Mouse (Mus musculus) limb, embryonic 15.5 days (tissue): Measurements from ENCODE around the gene Ttc39d. TPM values are rescaled to one million over a fixed set of nuclear protein-coding genes. Genes with fewer than 3 reads are reported as not detected.

ENCODE experiments used
- ATAC-seq: fragments of 200-750 bp; cut with Nextera tagmentation; 2 replicates; pipeline ENCODE4 v1.8.0; 2017; ENCODE audit warnings: low read depth, moderate TSS enrichment; ENCODE audit not compliant: insufficient number of reproducible peaks, low FRiP score, low TSS enrichment
- H3K27ac ChIP-seq: fragments of 300-500 bp; sonication (generic); 2 replicates; pipeline ENCODE4 v1.5.1; 2015; ENCODE audit warnings: moderate library complexity, mild to moderate bottlenecking, inconsistent platforms
- H3K27me3 ChIP-seq: fragments of 300-500 bp; sonication (generic); 2 replicates; pipeline ENCODE4 v1.6.1; 2015; ENCODE audit warnings: inconsistent platforms
- H3K36me3 ChIP-seq: fragments of 300-500 bp; sonication (generic); 2 replicates; pipeline ENCODE4 v1.6.1; 2015; ENCODE audit warnings: inconsistent platforms
- H3K4me1 ChIP-seq: fragments of 300-500 bp; sonication (generic); 2 replicates; pipeline ENCODE4 v1.6.1; 2015; ENCODE audit warnings: inconsistent platforms
- H3K4me2 ChIP-seq: fragments of 300-500 bp; sonication (generic); 2 replicates; pipeline ENCODE4 v1.6.1; 2015; ENCODE audit warnings: mild to moderate bottlenecking, inconsistent platforms
- H3K4me3 ChIP-seq: fragments of 300-500 bp; sonication (generic); 2 replicates; pipeline ENCODE4 v1.5.1; 2015; ENCODE audit warnings: mild to moderate bottlenecking, inconsistent platforms
- H3K9ac ChIP-seq: fragments of 300-500 bp; sonication (generic); 2 replicates; pipeline ENCODE4 v1.6.1; 2015; ENCODE audit warnings: inconsistent platforms
- H3K9me3 ChIP-seq: fragments of 300-500 bp; sonication (generic); 2 replicates; pipeline ENCODE4 v1.6.1; 2016; ENCODE audit warnings: inconsistent platforms
- WGBS: fragments of 180-500 bp; shearing (Covaris S2); methylation state at CpG from one replicate; pipeline ENCODE4 v1.1.7; 2015; 5-methylcytosine and 5-hydroxymethylcytosine counted together
- polyA plus RNA-seq: library from polyadenylated mRNA; unstranded; fragments of >200 nt; fragmentation: Nextera tagmentation; extraction: Ambion mirVana; gene quantifications from 2 replicates; pipeline ENCODE4 v1.2.1, GENCODE M21; 2015

Ttc39d gene
- 0.05 TPM in 1 of 2 replicates, not detected in the other for polyA plus RNA-seq

DNA sequence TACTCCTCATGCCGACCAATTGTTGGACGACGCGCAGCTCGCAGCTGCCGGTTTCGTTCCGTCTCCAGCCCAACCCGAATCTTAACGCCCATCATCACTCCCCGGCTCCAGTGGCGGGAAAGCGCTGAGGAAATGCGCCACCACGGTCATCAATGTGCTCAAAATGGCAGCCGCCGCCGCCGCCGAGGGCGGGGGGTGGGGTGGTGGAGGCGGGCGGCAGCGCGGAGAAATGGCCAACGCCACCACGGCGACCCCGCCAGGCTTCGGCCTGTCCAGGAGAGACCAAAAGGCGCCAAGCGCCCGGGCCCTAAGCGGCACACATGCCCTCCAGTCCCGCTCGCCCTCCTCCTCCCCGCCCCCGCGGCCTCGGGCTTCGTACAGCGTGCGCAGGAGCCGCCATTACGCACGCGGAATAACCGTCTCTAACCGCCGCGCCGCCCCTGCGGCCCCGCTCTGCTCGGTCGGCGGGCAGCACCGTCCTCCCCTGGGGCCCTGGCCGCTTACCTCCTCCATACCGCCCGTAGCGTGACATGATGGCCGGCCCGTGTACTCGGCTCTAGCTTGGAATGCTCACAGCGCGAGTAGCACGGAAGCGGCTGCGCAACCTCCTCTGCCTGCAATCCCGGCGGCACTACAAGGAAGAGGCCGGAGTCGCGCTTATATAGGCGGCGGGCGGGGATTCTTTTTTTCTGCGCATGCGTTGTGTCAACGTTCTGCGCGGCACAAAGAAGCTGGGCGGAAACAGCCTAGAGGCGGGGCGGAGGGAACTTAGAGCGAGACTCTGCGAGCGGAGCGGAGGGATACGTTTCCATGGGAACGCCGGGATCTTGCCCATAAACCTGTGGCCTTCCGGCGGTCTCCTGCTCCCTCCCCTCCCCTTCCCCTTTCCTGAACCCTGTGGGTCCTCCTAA is at the start of gene Ttc39d, which contains the start of gene Srsf7:
Gene Ttc39d (plus strand): TSS at position 790 of the 911 bp plus-strand sequence.
Gene Srsf7 (minus strand): TSS at position 637 of the 911 bp plus-strand sequence.
- H3K27me3 ChIP-seq = no peaks in the 10 kb centered on the region

DNA sequence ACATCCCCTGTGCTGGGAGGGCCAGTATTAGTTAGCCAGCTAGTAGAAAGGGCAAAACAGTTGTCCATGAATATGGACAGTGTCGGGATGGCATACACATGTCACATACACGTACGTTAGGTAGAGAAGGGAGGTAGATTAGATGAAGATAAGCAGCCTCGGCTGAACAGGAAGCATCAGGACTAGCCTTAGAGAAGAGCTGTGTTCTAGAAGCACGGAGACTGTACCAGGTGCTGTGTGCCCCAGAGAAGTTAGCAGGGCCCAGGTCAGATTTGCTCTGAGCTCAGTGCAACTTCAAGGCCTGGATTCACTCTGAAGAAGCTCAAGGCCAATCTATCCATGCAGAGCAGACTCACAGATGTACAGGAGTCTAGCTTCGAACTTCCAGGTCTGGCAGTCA is 49.8 kb upstream of the Ttc39d start:
- Histone ChIP-seq H3K27me3 (no peaks in the 10 kb centered on the region), H3K27ac (no peak overlapping the region), H3K36me3 (no peaks in the 10 kb centered on the region), H3K4me2 (no peak overlapping the region), H3K9me3 (no peaks in the 10 kb centered on the region), H3K9ac (no peak overlapping the region), H3K4me1 (no peaks in the 10 kb centered on the region), H3K4me3 (no peak overlapping the region)
- no peak for ATAC-seq
- 90% methylated on average over 6 of the region's 6 CpGs for WGBS

More for the DNA sequence above, at the start of gene Ttc39d, which contains the start of gene Srsf7:
- H3K36me3 ChIP-seq = peaks cover 23% of the 10 kb centered on the region
- H3K4me2 ChIP-seq = peak within 1 kb of the TSS; percentile 61
- H3K27ac ChIP-seq = peak within 1 kb of the TSS; percentile 99
- ATAC-seq = peak; percentile 94
- peak within 1 kb of the TSS; percentile 95 for H3K4me3 ChIP-seq
- H3K9me3 ChIP-seq = no peaks in the 10 kb centered on the region
- peak within 1 kb of the TSS; percentile 99 for H3K9ac ChIP-seq
- peaks cover 9% of the 10 kb centered on the region for H3K4me1 ChIP-seq
- under 1% methylated on average over 82 of the region's 95 CpGs for whole genome bisulfite sequencing

DNA sequence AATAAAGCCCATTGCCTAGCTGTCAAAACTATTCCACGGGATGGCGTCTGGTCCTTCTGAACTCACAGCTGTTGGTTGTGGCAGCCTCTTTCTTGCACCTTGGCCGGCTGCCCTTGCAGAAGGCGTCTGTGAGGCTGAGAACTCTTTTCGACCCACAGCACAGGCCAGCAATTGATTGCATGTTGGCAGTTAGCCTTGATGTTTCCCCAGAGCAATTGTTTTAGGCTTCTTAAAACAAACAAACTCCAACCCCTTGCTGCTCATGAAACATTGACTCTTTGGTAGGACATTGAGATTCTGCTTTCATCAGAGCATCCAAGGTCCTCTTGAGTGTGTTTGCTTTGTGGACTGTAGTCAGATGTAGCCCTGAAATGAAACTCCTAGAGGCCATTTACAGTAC is 46.8 kb upstream of the Ttc39d start:
- ATAC-seq = no peak
- Histone ChIP-seq H3K4me2 (no peak overlapping the region), H3K4me1 (peaks cover under 1% of the 10 kb centered on the region; the same call in 1 of the 2 replicates), H3K9ac (no peak overlapping the region), H3K4me3 (no peak overlapping the region), H3K9me3 (no peaks in the 10 kb centered on the region), H3K27me3 (no peaks in the 10 kb centered on the region), H3K27ac (peak overlapping the region; percentile 3; the same call in 1 of the 2 replicates), H3K36me3 (no peaks in the 10 kb centered on the region)
- 33% methylated on average over 5 of the region's 5 CpGs for WGBS

DNA sequence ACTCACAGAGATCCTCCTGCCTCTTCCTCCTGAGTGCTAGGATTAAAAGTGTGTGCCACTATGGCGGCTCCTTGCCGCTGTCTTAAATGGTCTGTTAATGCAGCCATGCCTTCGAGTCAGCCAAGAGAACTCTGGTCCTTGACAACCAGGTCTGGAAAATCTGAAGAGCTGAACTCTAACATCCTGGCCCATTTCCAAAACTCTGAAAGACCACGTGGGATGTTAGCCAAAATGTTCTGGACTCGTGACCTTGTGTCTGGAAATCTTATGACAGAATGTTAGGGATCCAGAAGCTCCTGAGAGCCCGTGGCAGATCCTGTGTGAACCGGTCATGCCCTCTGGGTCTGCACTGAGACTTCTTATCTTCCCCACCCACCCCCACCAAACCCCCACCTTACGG is 43.3 kb upstream of the Ttc39d start:
- H3K9ac ChIP-seq = no peak overlapping the region
- no peaks in the 10 kb centered on the region for H3K27me3 ChIP-seq
- no peaks in the 10 kb centered on the region for H3K9me3 ChIP-seq
- H3K27ac ChIP-seq = no peak overlapping the region
- no peaks in the 10 kb centered on the region for H3K36me3 ChIP-seq
- H3K4me1 ChIP-seq = peaks cover 22% of the 10 kb centered on the region
- no peak for ATAC-seq
- H3K4me3 ChIP-seq = no peak overlapping the region
- H3K4me2 ChIP-seq = no peak overlapping the region
- WGBS = 73% methylated on average over 8 of the region's 8 CpGs

DNA sequence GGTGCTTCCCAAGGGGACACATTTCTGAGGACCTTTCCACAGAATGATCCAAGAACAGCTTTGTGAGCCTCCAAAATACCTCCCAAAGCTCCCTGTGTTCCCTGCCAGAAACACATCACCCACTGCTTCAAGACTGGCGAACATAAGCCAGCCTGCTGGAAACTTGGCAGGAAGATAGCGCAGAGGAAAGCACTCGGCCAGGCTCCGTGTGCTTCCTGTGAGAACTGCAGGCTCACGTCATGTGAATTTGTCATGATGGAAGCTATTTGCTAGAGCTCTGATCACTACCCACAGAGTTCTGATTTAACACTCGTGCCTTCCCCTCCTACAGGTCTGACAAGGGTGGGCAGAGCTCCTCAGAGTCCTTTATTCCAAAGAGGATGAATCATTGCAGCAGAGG is 41.5 kb upstream of the Ttc39d start:
- Histone ChIP-seq H3K27me3 (no peaks in the 10 kb centered on the region), H3K27ac (peak overlapping the region; percentile 75), H3K9ac (no peak overlapping the region), H3K4me3 (no peak overlapping the region), H3K9me3 (no peaks in the 10 kb centered on the region), H3K4me2 (no peak overlapping the region), H3K4me1 (peaks cover 25% of the 10 kb centered on the region), H3K36me3 (no peaks in the 10 kb centered on the region)
- ATAC-seq = peak; percentile 73; the same call in 1 of the 2 replicates
- WGBS = 42% methylated on average over 6 of the region's 6 CpGs

DNA sequence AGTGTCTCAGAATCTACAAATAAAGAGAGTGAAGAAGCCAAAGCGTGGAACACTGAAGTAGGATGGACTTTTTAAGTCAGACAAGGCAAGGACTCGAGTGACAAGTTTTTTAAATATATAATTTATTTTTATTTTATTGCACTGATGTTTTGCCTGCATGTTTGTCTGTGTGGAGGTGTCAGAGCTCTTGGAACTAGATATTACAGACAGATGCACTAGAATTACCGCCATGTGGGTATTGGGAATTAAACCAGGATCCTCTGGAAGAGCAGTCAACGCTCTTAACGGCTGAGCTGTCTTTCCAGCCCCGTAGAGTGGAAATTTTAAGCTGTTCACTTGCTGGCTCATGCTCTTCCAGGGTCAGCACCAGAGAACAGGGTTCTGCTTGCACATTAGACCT is 40.9 kb upstream of the Ttc39d start:
- WGBS = 69% methylated on average over 6 of the region's 6 CpGs
- H3K4me1 ChIP-seq = peaks cover 25% of the 10 kb centered on the region
- H3K9me3 ChIP-seq = no peaks in the 10 kb centered on the region
- peak overlapping the region; percentile 75 for H3K27ac ChIP-seq
- H3K4me2 ChIP-seq = no peak overlapping the region
- no peak overlapping the region for H3K4me3 ChIP-seq
- no peaks in the 10 kb centered on the region for H3K36me3 ChIP-seq
- H3K9ac ChIP-seq = no peak overlapping the region
- no peak for ATAC-seq
- no peaks in the 10 kb centered on the region for H3K27me3 ChIP-seq

DNA sequence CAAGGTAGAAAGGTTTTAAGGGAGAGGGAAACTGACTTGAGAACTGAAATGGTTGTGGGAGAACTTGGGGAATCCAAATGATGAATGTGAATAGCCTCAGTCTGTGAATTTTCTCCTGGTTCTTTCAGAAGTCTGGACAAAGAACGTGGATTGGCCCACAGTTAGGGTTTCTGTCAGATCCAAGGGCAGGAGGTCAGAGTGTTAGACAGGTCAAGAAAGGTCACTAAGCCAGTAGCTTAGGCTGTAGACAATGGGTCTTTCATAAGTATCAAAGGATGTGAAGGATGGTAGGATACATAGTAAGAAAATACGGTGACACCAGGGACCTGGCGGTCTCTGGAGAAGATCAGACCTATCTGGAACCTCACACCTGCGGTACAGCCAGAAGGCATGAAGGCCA is 39.8 kb upstream of the Ttc39d start:
- Histone ChIP-seq H3K27me3 (no peaks in the 10 kb centered on the region), H3K9ac (no peak overlapping the region), H3K9me3 (no peaks in the 10 kb centered on the region), H3K4me3 (no peak overlapping the region), H3K4me1 (peaks cover 25% of the 10 kb centered on the region), H3K36me3 (no peaks in the 10 kb centered on the region), H3K27ac (peak overlapping the region; percentile 38; the same call in 1 of the 2 replicates), H3K4me2 (peak overlapping the region; percentile 45; the same call in 1 of the 2 replicates)
- ATAC-seq = no peak
- 80% methylated on average over 4 of the region's 4 CpGs for whole genome bisulfite sequencing

DNA sequence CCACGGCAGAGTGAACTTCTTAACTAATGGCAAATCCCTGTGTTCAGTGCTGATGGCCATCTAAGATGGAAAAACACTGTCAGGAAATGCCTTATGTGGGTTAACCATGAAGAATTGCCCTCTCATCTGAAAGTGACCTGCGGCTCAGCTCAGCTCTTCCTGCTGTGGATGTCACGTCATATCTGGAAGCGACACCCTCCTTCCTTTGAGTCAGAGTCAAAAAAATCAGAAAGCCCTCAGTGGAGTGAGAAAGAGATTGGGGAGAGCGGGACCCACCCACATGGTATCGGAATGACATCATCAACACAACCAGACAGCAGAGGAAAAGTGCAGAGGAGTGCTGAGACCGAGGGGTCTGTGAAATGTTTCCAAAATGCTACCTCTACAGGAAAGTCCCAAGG is 39.4 kb upstream of the Ttc39d start:
- no peaks in the 10 kb centered on the region for H3K36me3 ChIP-seq
- peaks cover 25% of the 10 kb centered on the region for H3K4me1 ChIP-seq
- no peaks in the 10 kb centered on the region for H3K27me3 ChIP-seq
- H3K9me3 ChIP-seq = no peaks in the 10 kb centered on the region
- H3K9ac ChIP-seq = no peak overlapping the region
- H3K27ac ChIP-seq = peak overlapping the region; percentile 38; the same call in 1 of the 2 replicates
- H3K4me3 ChIP-seq = no peak overlapping the region
- 43% methylated on average over 7 of the region's 7 CpGs for WGBS
- no peak for ATAC-seq
- H3K4me2 ChIP-seq = peak overlapping the region; percentile 45

DNA sequence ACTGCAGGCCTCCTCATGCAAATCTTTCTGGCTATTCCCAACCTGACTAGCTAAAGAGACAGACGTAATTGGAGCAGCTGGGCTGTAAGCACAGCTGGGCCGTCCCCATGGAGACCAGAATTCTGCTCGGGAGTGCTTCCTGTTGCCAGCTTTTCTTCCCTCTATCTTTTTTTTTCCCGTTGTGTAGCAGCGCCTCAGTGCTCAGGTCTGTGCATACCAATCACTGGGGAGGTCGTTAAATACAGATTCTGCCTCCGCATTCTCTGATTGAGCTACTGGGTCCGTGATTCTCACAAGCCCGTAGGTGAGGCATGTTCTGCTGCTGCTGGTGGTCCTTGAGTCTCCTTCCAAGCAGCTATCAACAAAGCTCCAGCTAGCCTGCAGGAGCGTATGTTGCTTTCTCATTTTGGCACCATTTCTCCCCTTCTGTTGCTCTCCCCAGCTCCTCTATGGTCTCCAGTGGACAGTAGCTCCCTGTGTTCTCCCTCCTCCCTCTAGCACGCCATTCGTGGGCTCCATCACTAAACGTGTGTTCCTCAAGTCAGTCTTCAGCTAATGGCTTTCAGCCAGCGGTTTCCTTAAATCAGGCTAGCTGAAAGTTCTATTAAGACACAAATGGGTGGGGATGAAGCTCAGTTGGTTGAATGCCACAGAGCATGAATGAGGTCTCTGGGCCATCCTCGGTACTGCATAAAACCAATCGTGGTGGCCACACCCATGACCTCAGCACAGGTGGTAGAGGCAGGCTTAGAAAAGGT is 38.7 kb upstream of the Ttc39d start:
- H3K36me3 ChIP-seq = no peaks in the 10 kb centered on the region
- WGBS = 16% methylated on average over 16 of the region's 16 CpGs
- peaks cover 25% of the 10 kb centered on the region for H3K4me1 ChIP-seq
- H3K4me2 ChIP-seq = peak overlapping the region; percentile 45
- no peak for ATAC-seq
- no peaks in the 10 kb centered on the region for H3K27me3 ChIP-seq
- H3K27ac ChIP-seq = peak overlapping the region; percentile 75
- no peak overlapping the region for H3K9ac ChIP-seq
- no peaks in the 10 kb centered on the region for H3K9me3 ChIP-seq
- no peak overlapping the region; the same call in 1 of the 2 replicates for H3K4me3 ChIP-seq

DNA sequence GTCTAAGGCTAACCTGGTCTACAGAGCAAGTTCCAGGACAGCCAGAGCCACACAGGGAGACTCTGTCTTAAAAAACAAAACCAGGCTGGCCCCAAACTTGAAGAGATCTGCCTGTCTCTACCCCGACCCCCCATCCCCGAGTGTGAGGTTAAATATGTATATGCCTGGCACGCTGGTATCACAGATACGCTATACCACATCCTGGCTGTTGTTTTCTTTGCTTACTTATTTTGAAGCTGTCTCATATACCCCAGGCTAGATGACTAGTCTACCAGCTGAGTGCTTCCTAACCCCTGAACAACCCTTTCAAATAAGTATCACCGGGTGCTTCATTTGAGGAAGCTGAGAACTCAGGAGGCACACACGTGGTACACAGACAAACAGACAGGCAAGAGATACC is 37.5 kb upstream of the Ttc39d start:
- Histone ChIP-seq H3K27me3 (no peaks in the 10 kb centered on the region), H3K9ac (no peak overlapping the region), H3K36me3 (no peaks in the 10 kb centered on the region), H3K4me1 (peaks cover 25% of the 10 kb centered on the region), H3K27ac (no peak overlapping the region), H3K4me2 (no peak overlapping the region), H3K4me3 (no peak overlapping the region), H3K9me3 (no peaks in the 10 kb centered on the region)
- no peak for ATAC-seq
- 90% methylated on average over 6 of the region's 6 CpGs for WGBS

DNA sequence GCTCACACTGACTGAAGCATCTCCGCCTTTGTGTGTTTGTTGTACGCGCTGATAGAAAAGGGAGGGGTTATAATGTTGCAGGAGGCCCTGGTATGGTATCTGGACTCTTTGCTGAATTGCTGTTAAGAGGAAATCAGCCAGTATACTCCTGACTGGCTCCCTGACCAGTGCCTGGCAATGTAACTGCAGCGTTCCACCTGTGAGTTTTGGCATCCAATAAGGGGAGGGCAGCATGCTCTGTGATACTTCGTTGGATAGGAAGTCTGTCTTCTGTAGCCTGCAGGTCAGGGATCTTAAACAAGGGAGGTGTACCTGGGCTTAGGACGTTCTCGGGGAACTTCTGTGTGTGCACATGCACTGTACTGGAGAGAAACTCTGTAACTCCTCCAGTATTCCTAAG is 36.3 kb upstream of the Ttc39d start:
- 86% methylated on average over 7 of the region's 7 CpGs for WGBS
- H3K4me2 ChIP-seq = no peak overlapping the region
- H3K4me1 ChIP-seq = peaks cover 23% of the 10 kb centered on the region
- no peak overlapping the region for H3K4me3 ChIP-seq
- H3K27me3 ChIP-seq = no peaks in the 10 kb centered on the region
- no peaks in the 10 kb centered on the region for H3K9me3 ChIP-seq
- H3K9ac ChIP-seq = no peak overlapping the region
- H3K27ac ChIP-seq = no peak overlapping the region
- no peaks in the 10 kb centered on the region for H3K36me3 ChIP-seq
- no peak for ATAC-seq

DNA sequence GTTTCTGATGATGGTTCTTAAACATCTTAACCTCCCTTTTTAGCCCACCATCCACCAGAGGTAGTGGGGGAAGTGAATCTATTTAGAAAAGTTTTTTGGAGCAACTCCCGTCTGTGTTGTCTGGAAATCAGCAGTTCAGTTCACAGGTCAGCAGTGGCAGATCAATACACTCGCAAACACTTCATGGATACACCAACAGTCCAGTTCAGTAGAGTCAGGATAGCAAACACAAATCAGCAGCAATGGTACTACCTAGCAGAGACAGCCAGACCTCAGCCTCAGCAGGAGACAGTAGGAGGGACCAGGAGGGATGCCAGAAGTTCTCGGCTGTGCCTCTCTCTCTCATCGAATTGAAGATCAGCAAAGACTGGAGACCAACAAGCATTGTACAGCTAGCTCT is 35.3 kb upstream of the Ttc39d start:
- no peak overlapping the region for H3K27ac ChIP-seq
- no peak overlapping the region for H3K4me2 ChIP-seq
- peaks cover 19% of the 10 kb centered on the region for H3K4me1 ChIP-seq
- H3K9ac ChIP-seq = no peak overlapping the region
- no peaks in the 10 kb centered on the region for H3K27me3 ChIP-seq
- WGBS = 89% methylated on average over 4 of the region's 4 CpGs
- H3K4me3 ChIP-seq = no peak overlapping the region
- H3K36me3 ChIP-seq = no peaks in the 10 kb centered on the region
- no peaks in the 10 kb centered on the region for H3K9me3 ChIP-seq
- no peak for ATAC-seq
